18 mouse cellular contexts compared by ENCODE assay signal in the genomic region with DNA sequence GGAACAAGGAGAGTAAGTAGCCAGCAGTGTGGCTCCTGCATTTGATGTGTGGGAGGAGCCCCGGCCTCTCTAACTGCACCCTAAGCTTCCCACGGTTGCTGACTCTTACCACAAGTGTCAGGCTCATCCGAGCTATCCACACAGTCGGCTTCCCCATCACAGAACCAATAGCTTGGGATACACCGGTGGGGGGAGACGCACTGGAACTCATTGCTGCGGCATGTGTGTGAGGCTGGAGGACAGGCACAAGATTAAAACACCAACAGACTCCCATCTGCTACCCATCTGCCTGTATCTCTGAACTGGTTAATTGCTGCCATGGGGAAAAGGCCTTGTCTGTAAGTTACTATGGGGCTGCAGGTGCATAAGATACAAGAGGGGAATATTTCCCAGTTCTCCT.
A peak's percentile ranks its signal among the peaks of the same experiment; 100 is the strongest.
DNase-seq lines count a peak whose midpoint lies in the region; ATAC-seq and TF ChIP-seq lines count a peak whose summit lies in the region.
"Had no signal": no experiment of that assay in that cellular context is flagged by ENCODE, and none has a peak within 500 bp of the region (broad histone marks: within the 10 kb centered on the region; RNA-seq: fewer than 3 reads in every experiment).

No protein-coding gene starts in this region.

- H3K27ac ChIP-seq in hindbrain, postnatal 0 days: no peak overlapping the region
- no peak overlapping the region for H3K27ac ChIP-seq in hindbrain, embryonic 12.5 days
- H3K27ac ChIP-seq in kidney, embryonic 15.5 days: no peak overlapping the region
- no peak overlapping the region for H3K27ac ChIP-seq in intestine, postnatal 0 days (ENCODE audit: low read depth, low read length)
- H3K27ac ChIP-seq: heart, embryonic 15.5 days; limb, embryonic 13.5 days; liver, embryonic 14.5 days; stomach, embryonic 15.5 days had no signal

- WGBS in hindbrain, postnatal 0 days: 77% methylated on average over 7 of the region's 7 CpGs
- 88% methylated on average over 7 of the region's 7 CpGs for WGBS in hindbrain, embryonic 12.5 days
- WGBS in kidney, embryonic 15.5 days: 70% methylated on average over 7 of the region's 7 CpGs
- WGBS in intestine, postnatal 0 days: 85% methylated on average over 7 of the region's 7 CpGs

- no peaks in the 10 kb centered on the region for H3K9me3 ChIP-seq in hindbrain, postnatal 0 days (ENCODE audit: low read length)
- no peaks in the 10 kb centered on the region for H3K9me3 ChIP-seq in hindbrain, embryonic 12.5 days (replicated peaks)
- no peaks in the 10 kb centered on the region for H3K9me3 ChIP-seq in kidney, embryonic 15.5 days (replicated peaks)
- no peaks in the 10 kb centered on the region for H3K9me3 ChIP-seq in intestine, postnatal 0 days (ENCODE audit: control insufficient read depth)
- H3K9me3 ChIP-seq: heart, embryonic 15.5 days; limb, embryonic 13.5 days; stomach, embryonic 15.5 days had no signal

- no peaks in the 10 kb centered on the region for H3K36me3 ChIP-seq in hindbrain, postnatal 0 days (ENCODE audit: insufficient read depth, low read length)
- H3K36me3 ChIP-seq in hindbrain, embryonic 12.5 days: no peaks in the 10 kb centered on the region
- 0 out of 2 replicates have a peak, but pooled peaks cover 4% of the 10 kb centered on the region for H3K36me3 ChIP-seq in kidney, embryonic 15.5 days
- H3K36me3 ChIP-seq in intestine, postnatal 0 days (ENCODE audit: control insufficient read depth, insufficient read depth): no peaks in the 10 kb centered on the region
- H3K36me3 ChIP-seq: heart, embryonic 15.5 days; limb, embryonic 13.5 days; stomach, embryonic 15.5 days had no signal

- peak; percentile 20 to 31 for DNase-seq in cerebellum, postnatal 14 days
- no peak for DNase-seq in cerebellum, adult 18-20 months
- peak; percentile 9 for DNase-seq in hindbrain, postnatal 0 days (ENCODE audit: low spot score)
- peak; percentile 78 for DNase-seq in layer of hippocampus, adult 9-11 months
- DNase-seq in kidney, adult 11 months: no peak
- DNase-seq: cerebellum, adult 11 months; heart, adult 18-20 months; kidney, adult 18-20 months; kidney, postnatal 14 days; lung, postnatal 10 days; right cerebral cortex, postnatal 14 days had no signal

- ATAC-seq in hindbrain, postnatal 0 days: no peak
- ATAC-seq in hindbrain, embryonic 12.5 days (ENCODE audit: low FRiP score): no peak
- ATAC-seq in kidney, embryonic 15.5 days (replicated peaks; ENCODE audit: low FRiP score): no peak
- no peak for ATAC-seq in intestine, postnatal 0 days

- H3K4me1 ChIP-seq in hindbrain, postnatal 0 days (ENCODE audit: insufficient read depth, low read length): no peaks in the 10 kb centered on the region
- H3K4me1 ChIP-seq in hindbrain, embryonic 12.5 days: no peaks in the 10 kb centered on the region
- H3K4me1 ChIP-seq in kidney, embryonic 15.5 days: no peaks in the 10 kb centered on the region
- no peaks in the 10 kb centered on the region for H3K4me1 ChIP-seq in intestine, postnatal 0 days (replicated peaks; ENCODE audit: control insufficient read depth, insufficient read depth, low read length)
- H3K4me1 ChIP-seq: heart, embryonic 15.5 days; limb, embryonic 13.5 days; stomach, embryonic 15.5 days had no signal

- H3K9ac ChIP-seq in hindbrain, postnatal 0 days (replicated peaks; ENCODE audit: low read length): no peak overlapping the region
- H3K9ac ChIP-seq in hindbrain, embryonic 12.5 days: no peak overlapping the region
- no peak overlapping the region for H3K9ac ChIP-seq in kidney, embryonic 15.5 days
- H3K9ac ChIP-seq in intestine, postnatal 0 days (ENCODE audit: low read depth, low read length): no peak overlapping the region
- H3K9ac ChIP-seq: heart, embryonic 15.5 days; limb, embryonic 13.5 days; liver, embryonic 14.5 days; stomach, embryonic 15.5 days had no signal

- no peaks in the 10 kb centered on the region for H3K27me3 ChIP-seq in hindbrain, postnatal 0 days (ENCODE audit: insufficient read depth, low read length)
- no peaks in the 10 kb centered on the region for H3K27me3 ChIP-seq in hindbrain, embryonic 12.5 days
- H3K27me3 ChIP-seq in kidney, embryonic 15.5 days: no peaks in the 10 kb centered on the region
- no peaks in the 10 kb centered on the region for H3K27me3 ChIP-seq in intestine, postnatal 0 days (replicated peaks; ENCODE audit: control insufficient read depth, insufficient read depth, low read length)
- H3K27me3 ChIP-seq: limb, embryonic 13.5 days; stomach, embryonic 15.5 days had no signal

- no peak for TF ChIP-seq CTCF in hindbrain, postnatal 0 days (IDR thresholded peaks at IDR 0.05; ENCODE audit: low read depth)
- no peak for TF ChIP-seq CTCF in intestine, postnatal 0 days (IDR thresholded peaks at IDR 0.05; ENCODE audit: low read depth)

- no peak overlapping the region for H3K4me2 ChIP-seq in hindbrain, postnatal 0 days (ENCODE audit: low read depth, low read length)
- H3K4me2 ChIP-seq in hindbrain, embryonic 12.5 days (replicated peaks): no peak overlapping the region
- no peak overlapping the region for H3K4me2 ChIP-seq in kidney, embryonic 15.5 days
- H3K4me2 ChIP-seq in intestine, postnatal 0 days (replicated peaks; ENCODE audit: low read depth): no peak overlapping the region
- H3K4me2 ChIP-seq: heart, embryonic 15.5 days; limb, embryonic 13.5 days; stomach, embryonic 15.5 days had no signal

- no peak overlapping the region for H3K4me3 ChIP-seq in hindbrain, postnatal 0 days (ENCODE audit: low read length)
- no peak overlapping the region for H3K4me3 ChIP-seq in hindbrain, embryonic 12.5 days
- no peak overlapping the region for H3K4me3 ChIP-seq in kidney, embryonic 15.5 days (replicated peaks)
- H3K4me3 ChIP-seq in intestine, postnatal 0 days (ENCODE audit: low read depth, low read length): no peak overlapping the region
- H3K4me3 ChIP-seq: heart, embryonic 15.5 days; limb, embryonic 13.5 days; stomach, embryonic 15.5 days had no signal

Comparison
In these comparisons a context has a peak if more than half of its experiments do, and no peak if none do; other contexts are left out.
1. DNase-seq: peak in cerebellum, postnatal 14 days (2 of 2), hindbrain, postnatal 0 days (single experiment) and layer of hippocampus, adult 9-11 months (single experiment); none in cerebellum, adult 18-20 months (0 of 2) and kidney, adult 11 months (single experiment).